Mouse (Mus musculus) erythroblast, embryonic 14.5 days (primary cell): ENCODE measurements around the gene Eif2s2.

Experiments
- GATA1 ChIP-seq: IDR thresholded peaks from 2 replicates; pipeline ENCODE4 v1.6.1; 2012; ENCODE audit warnings: low read length, inconsistent platforms, mixed read lengths
- TAL1 ChIP-seq: IDR thresholded peaks from 3 replicates; pipeline ENCODE4 v1.6.1; 2012; ENCODE audit warnings: low read length, inconsistent platforms, mixed read lengths

DNA sequence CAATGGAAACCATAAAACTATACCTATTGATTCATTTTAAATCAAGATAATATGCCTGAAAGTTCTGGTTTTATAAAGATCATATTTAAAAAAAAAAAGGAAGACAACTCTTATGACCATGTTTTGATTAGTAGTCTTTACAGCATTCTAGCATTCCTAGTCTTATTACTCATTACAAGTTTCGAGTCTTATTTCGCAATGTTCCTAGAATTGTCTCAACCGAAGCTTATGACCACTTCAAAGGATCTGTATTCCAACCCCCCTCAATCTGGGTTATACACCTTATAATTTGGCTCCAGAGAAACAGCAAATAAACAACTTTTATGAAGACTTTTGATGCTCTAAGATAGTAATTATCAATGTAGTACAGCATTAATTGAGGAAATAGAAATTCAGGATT lies 9.4 kb upstream of the Eif2s2 start:
- no peak for TF ChIP-seq TAL1
- TF ChIP-seq GATA1, result no peak
